Mouse (Mus musculus): ENCODE data around the gene Brpf3.

DNA sequence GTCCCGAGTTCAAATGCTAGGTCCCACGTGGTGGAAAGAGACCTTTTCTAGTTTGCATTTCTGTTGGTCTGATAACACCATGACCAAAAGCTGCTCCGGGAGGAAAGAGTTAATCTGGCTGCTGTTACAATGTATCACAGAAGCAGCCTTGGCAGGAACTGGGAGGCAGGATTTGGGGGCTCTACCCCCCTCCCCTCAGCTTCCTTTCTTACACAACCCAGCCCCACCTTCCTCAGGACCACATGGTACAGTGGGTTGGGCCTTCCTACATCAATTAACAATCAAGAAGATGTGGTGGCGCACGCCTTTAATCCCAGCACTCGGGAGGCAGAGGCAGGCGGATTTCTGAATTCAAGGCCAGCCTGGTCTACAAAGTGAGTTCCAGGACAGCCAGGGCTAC, 53.5 kb downstream of the Brpf3 start:
- TF ChIP-seq POLR2A (IDR thresholded peaks at IDR 0.05; ENCODE audit: borderline replicate concordance, extremely low read depth, insufficient read depth, insufficient read length, poor library complexity, severe bottlenecking) (no peak), CTCF (IDR thresholded peaks at IDR 0.05; ENCODE audit: borderline replicate concordance, extremely low read depth, insufficient read depth, insufficient read length) (no peak)

All from brain, embryonic 14.5 days (tissue).